Comparison of ENCODE assay signal across 22 mouse cellular contexts in genomic region chr13:30879871-30880270, GRCm38 (mm10).
DNase-seq lines count a peak whose midpoint lies in the region; ATAC-seq lines count a peak whose summit lies in the region.
"Had no signal": no experiment of that assay in that cellular context is flagged by ENCODE, and none has a peak within 500 bp of the region (broad histone marks: within the 10 kb centered on the region; RNA-seq: fewer than 3 reads in every experiment).

No protein-coding gene starts in this region.

- no peak overlapping the region for H3K9ac ChIP-seq in embryonic facial prominence, embryonic 14.5 days (ENCODE audit: low read depth, low read length)
- H3K9ac ChIP-seq: embryonic facial prominence, embryonic 12.5 days; hindbrain, embryonic 12.5 days; intestine, embryonic 15.5 days; liver, embryonic 12.5 days; lung, embryonic 14.5 days had no signal

- H3K4me2 ChIP-seq in embryonic facial prominence, embryonic 14.5 days (ENCODE audit: low read depth, low read length): no peak overlapping the region
- H3K4me2 ChIP-seq: embryonic facial prominence, embryonic 12.5 days; heart, embryonic 11.5 days; hindbrain, embryonic 12.5 days; intestine, embryonic 15.5 days; liver, embryonic 12.5 days; lung, embryonic 14.5 days had no signal

- peak; percentile 56 for DNase-seq in embryonic facial prominence, embryonic 14.5 days (ENCODE audit: low spot score)
- DNase-seq in embryonic facial prominence, embryonic 10.5 days (ENCODE audit: low spot score): no peak
- peak; percentile 59 for DNase-seq in left cerebral cortex, postnatal 4 days
- DNase-seq in left cerebral cortex, adult 8-10 months (ENCODE audit: low spot score in 2 of 2): no peak
- DNase-seq in cerebellum, adult 9-11 months: peak; percentile 21
- peak; percentile 33 for DNase-seq in induced T-regulatory cell, adult 2 months (ENCODE audit: low read depth)
- DNase-seq in kidney, adult 18-20 months: no peak
- DNase-seq: adrenal gland, postnatal 25 days; heart, postnatal 14 days; kidney, postnatal 36 days; layer of hippocampus, adult 9-11 months; lung, embryonic 14.5 days; lung, postnatal 36 days; retina, postnatal 1 day had no signal

- H3K27ac ChIP-seq in embryonic facial prominence, embryonic 14.5 days (replicated peaks; ENCODE audit: low read depth, low read length): no peak overlapping the region
- H3K27ac ChIP-seq in embryonic facial prominence, embryonic 10.5 days (replicated peaks): no peak overlapping the region
- H3K27ac ChIP-seq: embryonic facial prominence, embryonic 12.5 days; hindbrain, embryonic 12.5 days; intestine, embryonic 15.5 days; left cerebral cortex, adult 2 months; liver, embryonic 12.5 days had no signal

- no peak overlapping the region for H3K4me3 ChIP-seq in embryonic facial prominence, embryonic 14.5 days (ENCODE audit: low read depth, low read length)
- H3K4me3 ChIP-seq in embryonic facial prominence, embryonic 10.5 days: no peak overlapping the region
- H3K4me3 ChIP-seq: embryonic facial prominence, embryonic 12.5 days; hindbrain, embryonic 12.5 days; intestine, embryonic 15.5 days; left cerebral cortex, adult 2 months; liver, embryonic 12.5 days had no signal

- H3K9me3 ChIP-seq in embryonic facial prominence, embryonic 14.5 days (ENCODE audit: control insufficient read depth, low read length): no peaks in the 10 kb centered on the region
- H3K9me3 ChIP-seq in embryonic facial prominence, embryonic 10.5 days: no peaks in the 10 kb centered on the region
- H3K9me3 ChIP-seq: embryonic facial prominence, embryonic 12.5 days; G1E; hindbrain, embryonic 12.5 days; intestine, embryonic 15.5 days; liver, embryonic 12.5 days had no signal

- intact Hi-C loops in left cerebral cortex, postnatal 4 days (cut with DNase I): no loop called here

- H3K4me1 ChIP-seq in embryonic facial prominence, embryonic 14.5 days (ENCODE audit: control insufficient read depth, insufficient read depth, low read length): no peaks in the 10 kb centered on the region
- no peaks in the 10 kb centered on the region for H3K4me1 ChIP-seq in embryonic facial prominence, embryonic 10.5 days
- H3K4me1 ChIP-seq: embryonic facial prominence, embryonic 12.5 days; hindbrain, embryonic 12.5 days; intestine, embryonic 15.5 days; liver, embryonic 12.5 days had no signal

- peaks cover 26% of the 10 kb centered on the region for H3K36me3 ChIP-seq in embryonic facial prominence, embryonic 14.5 days (ENCODE audit: control insufficient read depth, insufficient read depth, low read length)
- peaks cover 29% of the 10 kb centered on the region for H3K36me3 ChIP-seq in embryonic facial prominence, embryonic 10.5 days (replicated peaks)

- ATAC-seq in embryonic facial prominence, embryonic 14.5 days (ENCODE audit: low read depth): no peak
- ATAC-seq: intestine, embryonic 15.5 days; liver, embryonic 12.5 days; midbrain, embryonic 16.5 days had no signal

- WGBS in embryonic facial prominence, embryonic 14.5 days: 77% methylated on average over 1 of the region's 1 CpGs
- WGBS in embryonic facial prominence, embryonic 10.5 days: 89% methylated on average over 1 of the region's 1 CpGs

- H3K27me3 ChIP-seq in embryonic facial prominence, embryonic 14.5 days (replicated peaks; ENCODE audit: control insufficient read depth, insufficient read depth, low read length): no peaks in the 10 kb centered on the region
- H3K27me3 ChIP-seq in embryonic facial prominence, embryonic 10.5 days (replicated peaks; ENCODE audit: low read depth, poor library complexity, severe bottlenecking): no peaks in the 10 kb centered on the region
- H3K27me3 ChIP-seq: embryonic facial prominence, embryonic 12.5 days; hindbrain, embryonic 12.5 days; intestine, embryonic 15.5 days; liver, embryonic 12.5 days had no signal

Comparison
In these comparisons a context has a peak if more than half of its experiments do, and no peak if none do; other contexts are left out.
1. DNase-seq: peak in embryonic facial prominence, embryonic 14.5 days (single experiment), left cerebral cortex, postnatal 4 days (single experiment), cerebellum, adult 9-11 months (single experiment) and induced T-regulatory cell, adult 2 months (single experiment); none in embryonic facial prominence, embryonic 10.5 days (single experiment), left cerebral cortex, adult 8-10 months (0 of 2) and kidney, adult 18-20 months (single experiment).